Mouse (Mus musculus) midbrain, postnatal 0 days (tissue): ENCODE results near the gene Cyp1a2. TPM values are rescaled to one million over a fixed set of nuclear protein-coding genes. Genes with fewer than 3 reads are reported as not detected.
A peak's percentile ranks its signal among the peaks of the same experiment; 100 is the strongest.
"Not testable (repeated sequence)": the region's sequence is repeated elsewhere in the genome, so short reads cannot be mapped to it uniquely, and the experiment has no call there.

Source experiments
- ATAC-seq: fragments of 200-750 bp; cut with Nextera tagmentation; 2 replicates; pipeline ENCODE4 v1.8.0; 2017; ENCODE audit warnings: moderate number of reproducible peaks, mild to moderate bottlenecking, moderate TSS enrichment, moderate library complexity; ENCODE audit not compliant: low FRiP score
- DNase-seq: peaks from one replicate; pipeline ENCODE4 v3.0.0-alpha.2; 2015; ENCODE audit warnings: low spot score
- H3K27ac ChIP-seq: fragments of 300-500 bp; sonication (generic); 2 replicates; pipeline ENCODE4 v1.5.1; 2014; ENCODE audit warnings: low read depth, mild to moderate bottlenecking, low read length, mixed read lengths
- H3K27me3 ChIP-seq: fragments of 300-500 bp; sonication (generic); 2 replicates; pipeline ENCODE4 v1.6.1; 2014; ENCODE audit warnings: low read length, control low read depth, mixed read lengths; ENCODE audit not compliant: insufficient read depth
- H3K36me3 ChIP-seq: fragments of 300-500 bp; sonication (generic); 2 replicates; pipeline ENCODE4 v1.6.1; 2014; ENCODE audit warnings: low read length, control low read depth, mixed read lengths; ENCODE audit not compliant: insufficient read depth
- H3K4me1 ChIP-seq: fragments of 300-500 bp; sonication (generic); 2 replicates; pipeline ENCODE4 v1.6.1; 2014; ENCODE audit warnings: mild to moderate bottlenecking, control low read depth, antibody characterized with exemption, low read length, mixed read lengths; ENCODE audit not compliant: insufficient read depth
- H3K4me2 ChIP-seq: fragments of 300-500 bp; sonication (generic); 2 replicates; pipeline ENCODE4 v1.6.1; 2014; ENCODE audit warnings: low read depth, mild to moderate bottlenecking, low read length, mixed read lengths; ENCODE audit not compliant: poor library complexity, severe bottlenecking
- H3K4me3 ChIP-seq: fragments of 300-500 bp; sonication (generic); 2 replicates; pipeline ENCODE4 v1.5.1; 2014; ENCODE audit warnings: low read depth, mild to moderate bottlenecking, low read length, moderate library complexity
- H3K9ac ChIP-seq: fragments of 300-500 bp; sonication (generic); replicated peaks from 2 replicates; pipeline ENCODE4 v1.6.1; 2014; ENCODE audit warnings: mild to moderate bottlenecking, low read length, moderate library complexity, mixed read lengths; ENCODE audit not compliant: poor library complexity, severe bottlenecking
- H3K9me3 ChIP-seq: fragments of 300-500 bp; sonication (generic); 2 replicates; pipeline ENCODE4 v1.6.1; 2016; ENCODE audit warnings: low read length, control low read depth
- CTCF ChIP-seq: IDR thresholded peaks from 2 replicates; pipeline ENCODE4 v1.5.1; 2016; ENCODE audit warnings: antibody characterized with exemption, mild to moderate bottlenecking
- WGBS: fragments of 180-500 bp; shearing (Covaris S2); extraction: QIAGEN DNeasy Blood & Tissue Kit; methylation state at CpG from one replicate; pipeline ENCODE4 v1.1.7; 2014; 5-methylcytosine and 5-hydroxymethylcytosine counted together
- polyA plus RNA-seq: library from polyadenylated mRNA; unstranded; fragments of >200 nt; fragmentation: Nextera tagmentation; extraction: Ambion mirVana; gene quantifications from 2 replicates; pipeline ENCODE4 v1.2.1, GENCODE M21; 2015
- total RNA-seq: library from RNA; depleted of rRNA; stranded (reverse); fragments of >200 nt; gene quantifications from 2 replicates; pipeline ENCODE4 v1.2.3, GENCODE M21; 2014

Cyp1a2 gene
- total and polyA plus RNA-seq, 2 experiments from 2014 or later: not detected

- Histone ChIP-seq H3K27me3 (no peaks in the 10 kb centered on the region), H3K36me3 (peaks cover 19% of the 10 kb centered on the region), H3K27ac (no peak overlapping the region), H3K4me2 (no peak overlapping the region), H3K9ac (no peak overlapping the region), H3K4me1 (no peaks in the 10 kb centered on the region), H3K4me3 (no peak overlapping the region), H3K9me3 (no peaks in the 10 kb centered on the region)
- TF ChIP-seq CTCF: no peak
- 93% methylated on average over 3 of the region's 3 CpGs for WGBS
- ATAC-seq (no peak), DNase-seq (no peak)
These were observed 37.2 kb upstream of the Cyp1a2 start for GRCm38 (mm10) chr9:57720736-57721135.

GRCm38 (mm10) chr9:57718408-57718807, 34.9 kb upstream of the Cyp1a2 start:
- no peak for TF ChIP-seq CTCF
- Histone ChIP-seq H3K36me3 (peaks cover 27% of the 10 kb centered on the region), H3K9me3 (no peaks in the 10 kb centered on the region), H3K4me2 (no peak overlapping the region), H3K4me1 (no peaks in the 10 kb centered on the region), H3K27me3 (no peaks in the 10 kb centered on the region), H3K27ac (no peak overlapping the region), H3K4me3 (no peak overlapping the region), H3K9ac (no peak overlapping the region)
- no peak for DNase-seq
- 79% methylated on average over 7 of the region's 7 CpGs for WGBS
- no peak for ATAC-seq

- H3K4me1 ChIP-seq: no peaks in the 10 kb centered on the region
- WGBS: 77% methylated on average over 2 of the region's 2 CpGs
- no peak for ATAC-seq
- H3K4me2 ChIP-seq: no peak overlapping the region
- no peak overlapping the region for H3K27ac ChIP-seq
- no peak for DNase-seq
- TF ChIP-seq CTCF: peak; percentile 53
- H3K9ac ChIP-seq: no peak overlapping the region
- H3K4me3 ChIP-seq: no peak overlapping the region
- peaks cover 15% of the 10 kb centered on the region; the same call in 1 of the 2 replicates for H3K36me3 ChIP-seq
- H3K27me3 ChIP-seq: no peaks in the 10 kb centered on the region
- H3K9me3 ChIP-seq: no peaks in the 10 kb centered on the region
These were observed 28.7 kb upstream of the Cyp1a2 start for GRCm38 (mm10) chr9:57712194-57712593.

- H3K36me3 ChIP-seq, H3K27ac ChIP-seq, H3K9me3 ChIP-seq, H3K4me1 ChIP-seq, H3K4me3 ChIP-seq, DNase-seq, H3K27me3 ChIP-seq, ATAC-seq, H3K4me2 ChIP-seq, H3K9ac ChIP-seq: not testable (repeated sequence)
- 95% methylated on average over 4 of the region's 5 CpGs for WGBS
These were observed 26.7 kb upstream of the Cyp1a2 start for GRCm38 (mm10) chr9:57710214-57710613.

DNA sequence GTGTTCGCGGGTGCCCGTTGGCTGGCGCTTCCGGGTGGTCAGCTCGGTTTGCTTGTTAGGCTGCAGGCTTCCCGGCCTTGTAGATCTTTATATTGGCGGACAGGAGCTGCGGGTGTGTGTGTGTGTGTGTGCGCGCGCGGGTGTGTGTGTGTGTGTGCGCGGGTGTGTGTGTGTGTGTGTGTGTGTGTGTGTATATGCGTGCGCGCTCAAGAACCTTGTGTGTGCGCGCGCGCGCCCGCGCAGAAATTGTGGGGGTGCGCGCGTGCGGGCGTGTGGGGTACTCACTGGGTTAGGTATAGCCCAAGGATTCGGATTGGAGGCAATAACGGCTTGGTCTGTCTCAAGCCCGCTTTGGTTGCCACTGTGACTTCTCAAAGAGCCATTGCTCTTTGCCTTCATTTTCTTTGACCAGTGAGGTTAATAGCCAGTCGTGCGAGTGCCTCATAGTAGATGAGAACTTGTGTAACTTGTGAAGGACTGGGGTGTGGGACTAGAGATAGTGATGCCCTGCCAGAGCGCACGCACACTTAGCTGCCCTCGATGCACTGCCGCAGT, 25.3 kb upstream of the Cyp1a2 start:
- peak; percentile 71 for ATAC-seq
- no peaks in the 10 kb centered on the region for H3K9me3 ChIP-seq
- TF ChIP-seq CTCF: no peak
- H3K4me3 ChIP-seq: peak overlapping the region; percentile 81
- peak; percentile 54 for DNase-seq
- no peaks in the 10 kb centered on the region for H3K36me3 ChIP-seq
- H3K4me2 ChIP-seq: peak overlapping the region; percentile 71
- peak overlapping the region; percentile 81 for H3K27ac ChIP-seq
- WGBS: 6% methylated on average over 34 of the region's 39 CpGs
- peak overlapping the region; percentile 95 for H3K9ac ChIP-seq
- no peaks in the 10 kb centered on the region for H3K27me3 ChIP-seq
- no peaks in the 10 kb centered on the region for H3K4me1 ChIP-seq

- WGBS: under 1% methylated on average over 23 of the region's 23 CpGs
- H3K36me3 ChIP-seq: no peaks in the 10 kb centered on the region
These were observed 24.7 kb upstream of the Cyp1a2 start, which contains the start of gene Edc3 for GRCm38 (mm10) chr9:57708068-57708719. Gene Edc3 (plus strand): TSS chr9:57708540.

More at GRCm38 (mm10) chr9:57708068-57708719, 24.7 kb upstream of the Cyp1a2 start, which contains the start of gene Edc3:
- DNase-seq: peak; percentile 89
- no peaks in the 10 kb centered on the region for H3K9me3 ChIP-seq
- ATAC-seq: peak; percentile 93
- peak within 1 kb of the TSS; percentile 95 for H3K9ac ChIP-seq
- no peaks in the 10 kb centered on the region for H3K4me1 ChIP-seq
- H3K4me3 ChIP-seq: peak within 1 kb of the TSS; percentile 81
- TF ChIP-seq CTCF: no peak
- peak within 1 kb of the TSS; percentile 81 for H3K27ac ChIP-seq
- H3K4me2 ChIP-seq: peak within 1 kb of the TSS; percentile 71
- no peaks in the 10 kb centered on the region for H3K27me3 ChIP-seq
